Mouse (Mus musculus) cerebellum, adult 2 months (tissue): ENCODE data around the gene Hist2h2ab.

ENCODE experiments used
- CTCF ChIP-seq: fragments of 200-500 bp; IDR thresholded peaks from 2 replicates; pipeline ENCODE4 v1.5.1; 2011; ENCODE audit warnings: low read depth, mild to moderate bottlenecking, control low read depth, low read length, moderate library complexity, borderline replicate concordance; ENCODE audit not compliant: insufficient read depth
- POLR2A ChIP-seq: fragments of 200-500 bp; IDR thresholded peaks from 2 replicates; pipeline ENCODE4 v1.6.1; 2011; ENCODE audit warnings: low read length, control low read depth, borderline replicate concordance; ENCODE audit not compliant: insufficient read depth

- TF ChIP-seq CTCF: no peak
- TF ChIP-seq POLR2A: no peak
Observed at GRCm38 (mm10) chr3:96249034-96249345, 29.3 kb downstream of the Hist2h2ab start.
